Mouse (Mus musculus) heart, postnatal 14 days (tissue): ENCODE measurements around the gene Esyt2. TPM values are rescaled to one million over a fixed set of nuclear protein-coding genes. Genes with fewer than 3 reads are reported as not detected.

Experiments used
- DNase-seq, 2 experiments: peaks; one replicate each; pipeline ENCODE4 v3.0.0; 2021 to 2022
- intact Hi-C: fragments of 180-260 bp; cut with DNase I; formaldehyde crosslinking; loops from one replicate; pipeline ENCODE4 v1.15.1; 2025
- microRNA-seq, 2 experiments: library from miRNA; unstranded; fragments of <30 nt; microRNA quantifications; one replicate each; pipeline ENCODE4 v1.2.0; 2021 to 2022
- total RNA-seq, 2 experiments: library from RNA; stranded (reverse); gene quantifications; 2 replicates each; pipeline ENCODE4 v1.2.3; 2021

Gene Esyt2
- total RNA-seq, 2 experiments from 2014 or later = 30.9 to 34.7 TPM

GRCm38 (mm10) chr12:116425392-116425791 is 144.4 kb downstream of the Esyt2 start:
- DNase-seq = no peak
- intact Hi-C loops = loop anchor here (5.0 kb wide), 1 partner anchor 197 kb away; no protein-coding TSS in a partner anchor

- DNase-seq = no peak
- intact Hi-C loops = no loop called here
These were observed 152.7 kb downstream of the Esyt2 start for GRCm38 (mm10) chr12:116433742-116434141.

- DNase-seq = no peak
These were observed 154.2 kb downstream of the Esyt2 start for GRCm38 (mm10) chr12:116435232-116435631.

GRCm38 (mm10) chr12:116436125-116436524 is 155.1 kb downstream of the Esyt2 start:
- intact Hi-C loops = no loop called here
- DNase-seq = no peak

More at GRCm38 (mm10) chr12:116435232-116435631, 154.2 kb downstream of the Esyt2 start:
- intact Hi-C loops = no loop called here

GRCm38 (mm10) chr12:116438591-116438990 is 157.6 kb downstream of the Esyt2 start:
- DNase-seq = no peak
- intact Hi-C loops = no loop called here

Small RNA genes lying within 50 kb of the gene (microRNA-seq; reads per million reads assigned to microRNA genes)
- gene Gm23190 = 0 reads per million in 2 experiments

Other genes with a start within 250 kb of the Esyt2 start
- 10 to 100 TPM; 27.9 to 30.4 TPM for gene Zfp386, start 233.5 kb upstream of the Esyt2 start, total RNA-seq
- 1 to 10 TPM; 2.2 to 2.3 TPM for gene Vipr2, start 203.5 kb upstream of the Esyt2 start, total RNA-seq
- 1 to 10 TPM; 2.7 to 2.8 TPM for gene Wdr60, start 18.2 kb upstream of the Esyt2 start, total RNA-seq
- not detected for gene Gm11027, start 5.8 kb upstream of the Esyt2 start, total RNA-seq
- 1 to 10 TPM; 5.5 to 8.2 TPM for gene Ncapg2, start 124.2 kb downstream of the Esyt2 start, total RNA-seq
- under 1 TPM; 0.12 to 0.19 TPM for gene Ptprn2, start 204.5 kb downstream of the Esyt2 start, total RNA-seq